Mouse (Mus musculus) layer of hippocampus, adult 18-20 months (tissue): Measurements from ENCODE around the gene Slc7a10. TPM values are rescaled to one million over a fixed set of nuclear protein-coding genes. Genes with fewer than 3 reads are reported as not detected.

ENCODE experiments used
- DNase-seq, 2 experiments: peaks; one replicate each; pipeline ENCODE4 v3.0.0; 2022; ENCODE audit warnings: low spot score in 2 of 2
- total RNA-seq, 2 experiments: library from RNA; stranded (reverse); gene quantifications; 2 replicates each; pipeline ENCODE4 v1.2.3; 2021

The Slc7a10 gene
- total RNA-seq, 2 experiments from 2014 or later = 39.2 to 44.8 TPM

DNA sequence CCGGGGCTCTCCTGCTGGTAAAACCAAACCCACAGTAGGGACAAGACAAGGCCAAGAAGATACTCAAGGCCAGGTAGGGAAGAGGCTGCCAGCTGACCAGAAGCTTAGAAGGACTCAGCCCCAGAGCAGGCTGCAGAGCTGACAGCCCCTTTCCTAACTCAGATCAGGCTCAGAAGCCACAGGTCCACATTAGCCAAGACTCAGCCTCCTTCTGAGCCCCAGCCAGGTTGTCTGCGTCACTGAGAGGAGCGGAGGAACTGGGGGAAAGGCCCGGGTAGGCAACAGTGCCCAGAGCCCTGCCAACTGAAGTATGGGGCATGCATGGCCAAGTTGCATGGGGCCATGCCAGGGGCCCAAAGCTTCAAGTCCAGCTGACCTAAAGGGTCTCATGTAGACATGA is 13.7 kb upstream of the Slc7a10 start:
- DNase-seq = no peak

DNA sequence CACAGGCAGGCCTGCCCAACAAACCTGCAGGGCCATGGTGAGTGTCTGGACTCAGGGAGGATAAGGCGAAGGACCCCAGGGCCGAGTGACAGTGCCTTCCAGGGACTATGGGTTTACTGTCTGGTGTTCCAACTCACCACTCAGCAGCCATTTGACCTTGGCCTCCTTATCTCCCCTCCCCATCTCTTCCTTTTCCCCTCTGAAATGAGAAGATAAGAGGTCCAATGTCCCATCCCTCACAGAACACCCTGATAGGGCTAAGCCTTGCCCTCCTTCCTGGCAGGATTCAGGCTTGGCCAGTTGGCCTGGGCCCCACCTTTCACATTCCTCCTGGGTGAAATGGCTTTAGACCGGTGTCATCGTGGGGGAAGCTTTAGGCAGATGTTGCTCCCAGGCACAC is 10.7 kb upstream of the Slc7a10 start:
- no peak for DNase-seq

DNA sequence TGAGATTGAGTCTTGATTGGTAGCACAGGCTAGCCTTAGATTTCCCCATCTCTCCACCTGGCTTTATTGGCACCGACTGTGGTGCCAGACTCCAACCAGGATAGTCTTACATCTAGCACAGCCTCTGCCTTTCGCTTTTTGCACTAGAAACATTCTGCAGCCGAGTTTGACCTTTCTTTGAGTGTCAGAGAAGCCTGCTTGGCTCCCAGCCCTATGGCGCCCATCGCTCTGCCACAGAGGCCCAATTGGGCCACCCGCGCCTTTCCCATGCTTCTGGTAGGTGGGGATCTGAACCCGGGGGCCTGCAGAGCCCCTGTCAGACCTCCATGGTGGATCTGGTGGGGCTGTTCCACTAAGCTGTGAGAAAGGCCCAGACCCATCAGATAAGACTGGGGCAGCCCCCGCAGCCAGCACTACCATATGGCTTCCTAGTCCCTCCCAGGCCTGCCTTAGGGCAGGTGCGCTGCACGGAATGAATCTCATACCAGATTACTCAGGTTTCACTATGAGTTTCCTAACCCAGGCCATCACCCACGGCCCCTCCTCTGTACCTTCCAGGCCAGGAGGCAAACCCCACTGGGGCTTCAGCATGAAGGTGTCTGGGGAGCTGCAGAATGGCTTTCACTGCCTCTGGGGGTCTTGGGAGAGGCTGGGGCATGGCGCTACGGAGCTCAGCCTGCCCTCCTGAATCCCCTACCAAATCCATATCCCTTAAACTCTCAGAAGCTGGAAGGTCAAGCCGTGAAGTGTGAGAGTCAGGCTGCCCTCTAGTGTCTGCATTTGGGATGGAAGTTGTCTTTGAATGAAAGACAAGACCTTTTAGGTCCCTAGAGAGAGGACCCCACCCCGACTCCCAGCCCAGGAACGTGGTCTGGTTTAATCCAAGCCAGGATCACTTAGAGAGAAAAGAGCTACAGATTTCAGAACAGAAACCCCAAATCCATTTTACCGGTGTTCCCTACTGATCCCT is 9.5 kb upstream of the Slc7a10 start:
- DNase-seq = peak in 1 of 2 experiments; percentile 44

DNA sequence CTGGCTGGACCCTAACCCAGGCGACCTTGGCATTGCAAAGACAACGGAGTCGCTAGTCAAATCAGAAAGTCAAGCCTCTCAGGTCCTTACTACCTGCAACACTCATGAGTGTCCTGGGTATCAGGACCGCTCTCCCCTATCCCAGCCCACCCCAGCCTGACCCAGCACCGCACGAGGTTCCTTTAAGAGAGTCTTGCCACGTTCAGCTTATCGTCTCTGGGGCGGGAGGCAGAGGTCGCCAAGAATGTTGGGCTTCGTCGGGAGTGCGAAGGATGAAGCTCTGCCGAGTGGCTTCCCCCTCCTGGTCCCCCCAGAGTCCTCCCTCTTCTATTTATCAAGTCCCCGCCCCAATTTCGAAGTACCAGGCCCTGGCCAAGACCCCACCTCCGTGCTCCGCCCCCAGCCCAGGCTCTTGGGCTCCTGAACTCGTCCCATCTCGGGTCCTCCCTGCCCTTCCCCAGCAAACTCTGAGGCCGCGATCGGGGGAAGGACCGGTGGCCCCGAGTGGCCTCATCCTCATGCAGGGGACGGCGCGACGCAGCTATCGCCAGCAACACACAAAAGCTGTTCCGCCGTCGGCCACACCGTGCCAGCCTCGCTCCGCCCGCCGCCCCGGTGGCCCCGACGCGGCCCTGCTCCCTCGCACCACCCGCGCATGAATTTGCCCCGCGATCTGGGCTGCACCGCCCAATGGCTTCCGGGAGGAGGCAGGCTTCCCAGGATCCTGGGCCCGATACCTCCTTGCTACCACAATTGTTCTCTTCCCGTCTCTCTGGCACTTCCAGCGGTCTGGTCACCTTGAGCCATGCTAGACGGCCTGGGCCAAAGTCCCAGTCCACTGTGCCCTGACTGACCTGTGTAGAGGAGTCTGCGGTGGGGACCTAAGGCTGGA is 1.1 kb upstream of the Slc7a10 start:
- DNase-seq = peak in 1 of 2 experiments; percentile 23

DNA sequence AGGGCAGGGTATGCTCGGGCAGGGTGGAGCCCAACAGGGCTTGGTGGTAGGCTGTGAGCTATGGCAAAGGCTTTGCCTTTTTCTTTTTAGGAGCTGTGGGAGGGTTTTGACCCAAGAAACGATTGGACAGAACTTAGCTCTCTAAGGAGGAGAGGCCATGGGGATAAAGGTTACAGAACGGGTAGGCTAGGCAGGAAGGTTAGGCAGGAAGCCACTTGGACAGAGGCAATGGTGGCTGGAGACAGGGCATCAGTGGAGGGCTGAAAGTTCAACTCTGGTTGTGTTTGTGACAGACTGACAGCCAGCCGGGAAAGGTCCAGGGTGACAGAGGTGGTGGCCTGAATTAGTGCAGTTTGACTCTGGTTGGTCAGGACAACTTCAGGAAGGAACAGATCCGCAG is 3.5 kb downstream of the Slc7a10 start:
- DNase-seq = no peak

DNA sequence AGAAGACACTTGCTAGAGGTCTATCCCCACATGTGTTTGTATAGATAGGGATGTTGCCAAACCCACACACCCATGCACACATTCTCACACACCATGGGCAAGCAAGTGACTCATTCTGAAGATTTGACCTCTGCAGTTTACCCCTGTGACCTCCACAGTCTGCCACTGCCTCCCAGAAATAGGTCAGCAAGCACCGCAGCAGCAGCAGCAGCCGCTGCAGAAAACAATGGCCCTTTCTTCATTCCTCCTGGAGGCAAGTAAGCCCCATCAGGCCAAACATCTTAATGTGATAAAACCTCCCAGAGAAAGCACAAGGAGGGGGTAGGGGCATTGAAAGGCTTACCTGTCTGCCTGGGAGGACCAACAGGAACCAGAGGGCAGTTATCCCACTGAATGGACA is 5.1 kb downstream of the Slc7a10 start:
- DNase-seq = no peak

DNA sequence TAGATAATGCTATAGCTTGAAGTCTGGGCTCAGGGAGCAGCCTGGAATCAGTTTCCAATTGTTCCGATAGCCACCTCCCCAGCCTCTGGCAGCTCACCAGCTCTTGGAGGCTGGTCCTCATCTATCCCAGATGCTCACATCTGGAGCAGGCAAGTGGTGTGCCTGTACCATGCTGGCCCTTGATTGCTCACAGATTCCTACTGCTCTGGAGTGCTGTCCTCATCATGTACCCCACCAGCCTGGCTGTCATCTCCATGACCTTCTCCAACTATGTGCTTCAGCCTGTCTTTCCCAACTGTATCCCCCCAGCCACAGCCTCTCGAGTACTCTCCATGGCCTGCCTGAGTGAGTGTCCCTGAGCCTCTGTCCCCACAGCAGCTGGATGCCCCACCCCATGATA is 10.8 kb downstream of the Slc7a10 start:
- no peak for DNase-seq

DNA sequence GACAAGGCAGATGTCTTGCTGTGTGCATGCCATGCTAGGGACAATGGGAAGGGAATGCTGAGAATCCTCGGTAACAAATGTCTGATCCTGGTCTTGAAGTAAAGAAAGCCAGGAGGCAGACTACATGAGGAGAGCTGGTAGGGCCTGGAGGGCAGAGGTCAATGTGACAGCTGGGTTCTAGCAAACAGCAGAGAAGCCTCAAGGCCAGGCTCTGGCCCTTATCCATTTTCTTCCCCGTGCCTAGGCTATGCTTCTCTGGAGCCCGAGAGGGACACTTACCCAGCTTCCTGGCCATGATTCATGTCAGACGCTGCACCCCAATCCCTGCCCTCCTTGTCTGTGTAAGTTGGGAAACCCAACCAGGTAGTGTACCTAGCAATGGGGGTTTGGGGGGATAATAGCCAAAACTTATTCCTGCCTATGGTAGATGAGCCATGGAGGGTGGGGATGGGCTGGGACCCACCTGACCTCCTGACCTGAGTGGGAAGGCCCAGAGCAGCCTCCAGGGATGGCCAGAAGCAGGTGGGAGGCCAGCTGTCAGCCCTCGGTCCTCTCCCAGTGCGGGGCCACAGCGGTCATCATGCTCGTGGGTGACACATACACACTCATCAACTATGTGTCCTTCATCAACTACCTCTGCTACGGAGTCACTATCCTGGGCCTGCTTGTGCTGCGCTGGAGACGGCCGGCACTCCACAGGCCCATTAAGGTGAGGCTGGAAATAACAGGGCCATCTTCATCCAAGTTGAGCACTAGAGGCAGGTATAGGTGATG is 13.0 kb downstream of the Slc7a10 start:
- no peak for DNase-seq

DNA sequence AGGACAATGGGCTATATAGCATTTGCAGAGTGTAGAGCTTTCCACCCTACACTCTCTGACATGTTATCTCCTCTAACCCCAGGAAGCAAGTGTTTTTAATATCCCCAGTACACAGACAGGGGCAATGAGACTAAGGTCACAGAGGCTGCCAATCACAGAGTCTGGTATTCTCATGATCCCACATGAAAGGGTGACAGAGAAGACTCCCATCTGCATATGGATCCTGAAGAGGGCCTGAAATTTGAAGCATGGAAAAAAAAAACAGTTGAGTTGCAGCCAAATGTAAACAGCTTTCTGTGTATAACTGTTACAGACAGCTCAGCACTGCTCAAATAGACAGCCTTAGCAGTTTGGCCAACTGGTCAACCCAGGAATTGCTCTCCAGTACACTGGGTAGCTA is 13.6 kb downstream of the Slc7a10 start:
- no peak for DNase-seq

DNA sequence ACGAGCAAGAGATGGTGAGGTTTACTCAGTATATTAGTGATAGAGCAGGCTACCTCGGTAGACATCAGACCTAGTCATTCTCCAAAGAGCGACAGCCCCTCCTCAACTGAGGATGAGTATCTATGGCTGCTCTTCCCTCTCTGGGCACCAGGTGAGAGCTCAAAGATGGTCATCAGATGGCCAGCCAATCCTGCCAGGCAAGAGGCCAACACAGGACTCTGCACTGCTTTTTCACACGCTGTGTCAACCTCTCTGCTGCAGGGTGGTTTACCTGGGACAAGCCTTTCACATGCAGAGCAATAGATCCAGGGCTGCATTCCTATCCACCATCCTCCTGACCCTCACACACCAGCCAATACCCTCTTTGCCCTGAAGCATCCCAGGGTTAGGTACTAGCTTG is 25.6 kb downstream of the Slc7a10 start:
- DNase-seq = no peak

DNA sequence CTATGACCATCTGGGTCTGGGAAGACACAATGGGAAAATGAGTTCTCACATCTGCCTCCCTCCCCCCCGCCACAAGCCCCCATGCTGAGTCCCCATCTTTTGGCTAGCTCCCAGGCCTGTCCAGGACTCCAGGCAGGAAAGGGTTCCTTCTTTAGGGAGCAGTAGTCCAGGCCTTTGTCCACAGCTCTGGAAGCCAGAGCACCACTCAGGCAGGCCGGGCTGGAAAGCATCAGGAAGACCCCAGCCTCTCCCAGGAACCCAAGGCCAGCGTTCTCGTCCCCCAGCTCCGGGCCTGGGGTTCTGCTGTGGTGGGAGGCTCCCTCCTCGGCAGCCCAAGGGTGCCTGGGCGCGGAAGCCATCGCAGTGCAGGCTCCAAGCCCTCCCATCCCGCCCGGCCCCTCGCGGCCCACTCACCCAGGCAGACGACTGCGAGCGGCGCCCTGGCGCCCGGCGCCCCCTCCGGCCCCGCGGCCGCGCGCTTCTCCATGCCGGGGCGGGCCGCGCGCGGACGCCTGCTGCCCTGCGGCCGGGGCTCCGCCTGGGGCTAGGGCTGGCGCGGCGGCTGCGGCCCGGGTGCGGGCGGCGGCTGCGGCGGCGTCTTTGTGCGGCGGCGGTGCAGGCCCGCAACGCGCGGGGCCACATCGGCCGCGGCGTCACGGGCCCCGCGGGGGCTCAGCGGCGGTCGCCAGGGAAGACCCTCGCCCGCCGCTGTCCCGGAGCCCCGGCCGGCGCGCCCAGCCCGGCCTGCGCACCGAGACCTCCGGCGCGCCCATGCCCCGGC is 28.4 kb downstream of the Slc7a10 start:
- no peak for DNase-seq

DNA sequence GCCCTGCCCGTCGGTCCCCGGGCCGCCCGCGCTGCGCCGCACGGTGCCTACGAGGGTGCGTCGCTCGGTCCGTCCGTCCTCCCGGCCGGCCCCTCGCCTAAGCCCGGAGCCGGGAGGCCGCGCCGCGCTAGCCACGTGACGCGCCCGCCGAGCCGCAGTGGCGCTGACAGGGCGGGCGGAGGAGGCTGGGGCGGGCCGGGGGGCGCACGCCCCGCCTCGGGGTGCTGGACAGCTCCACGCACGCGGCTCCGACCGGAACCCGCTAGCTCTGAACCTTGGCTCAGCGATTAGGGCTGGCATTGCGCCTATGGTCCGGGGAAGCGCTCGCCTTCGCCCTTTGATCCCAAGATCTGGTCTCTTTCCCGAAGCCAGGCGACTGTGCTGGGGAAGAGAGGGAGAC is 29.0 kb downstream of the Slc7a10 start, which contains the start of gene Lrp3:
Lrp3 (minus strand) TSS at position 274 of the 400 bp plus-strand sequence.
- peak; percentile 39 to 60 for DNase-seq

DNA sequence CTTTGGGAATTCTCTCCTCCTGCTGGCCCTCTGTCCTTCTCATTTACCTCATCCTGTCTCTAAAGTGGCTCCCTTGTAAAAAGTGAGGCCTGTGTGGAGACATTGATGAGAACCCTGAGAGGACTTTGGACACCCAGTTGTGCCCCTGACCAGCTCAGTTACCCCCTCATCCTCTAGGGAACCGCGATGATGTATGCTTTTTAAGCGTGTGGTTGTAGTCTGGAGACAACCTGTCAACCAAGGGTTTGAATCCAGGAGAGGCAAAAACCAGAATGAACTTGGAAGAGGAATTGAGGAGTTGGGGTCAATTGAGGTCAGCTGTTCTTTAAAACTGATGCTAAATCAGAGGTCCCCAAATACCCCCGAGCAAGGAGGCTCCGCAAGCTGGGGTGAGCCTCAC is 29.5 kb downstream of the Slc7a10 start:
- no peak for DNase-seq

DNA sequence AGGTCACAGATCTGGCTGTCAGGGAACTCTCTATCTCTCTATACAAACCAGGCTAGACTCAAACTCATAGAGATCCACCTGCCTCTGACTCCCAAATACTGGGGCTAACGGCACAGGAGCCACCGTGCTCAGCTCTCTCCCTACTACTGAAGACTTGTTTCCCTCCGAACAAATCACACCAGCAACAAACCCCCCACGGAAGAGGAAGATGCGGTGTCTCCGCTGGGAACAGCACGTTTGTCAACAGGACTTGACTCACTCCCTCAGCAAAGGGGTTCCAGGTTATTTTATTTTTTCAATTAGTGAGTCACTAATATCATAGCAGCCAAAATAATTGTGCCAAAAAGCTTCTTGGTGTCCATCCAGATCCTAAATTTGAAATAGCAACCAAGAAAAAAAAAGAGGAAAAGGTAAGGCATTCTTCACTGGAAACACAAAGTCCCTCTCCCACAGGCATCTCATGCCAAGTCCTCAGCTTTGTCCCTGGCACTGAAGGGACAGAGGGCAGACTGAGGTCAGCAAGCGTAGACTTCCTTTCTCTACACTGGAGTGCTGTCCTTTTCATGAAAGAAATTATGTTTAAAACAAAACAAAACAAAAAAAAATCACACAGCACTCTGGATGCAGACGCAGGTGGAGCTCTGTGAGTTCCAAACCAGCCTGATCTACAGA is 34.6 kb downstream of the Slc7a10 start:
- DNase-seq = no peak

DNA sequence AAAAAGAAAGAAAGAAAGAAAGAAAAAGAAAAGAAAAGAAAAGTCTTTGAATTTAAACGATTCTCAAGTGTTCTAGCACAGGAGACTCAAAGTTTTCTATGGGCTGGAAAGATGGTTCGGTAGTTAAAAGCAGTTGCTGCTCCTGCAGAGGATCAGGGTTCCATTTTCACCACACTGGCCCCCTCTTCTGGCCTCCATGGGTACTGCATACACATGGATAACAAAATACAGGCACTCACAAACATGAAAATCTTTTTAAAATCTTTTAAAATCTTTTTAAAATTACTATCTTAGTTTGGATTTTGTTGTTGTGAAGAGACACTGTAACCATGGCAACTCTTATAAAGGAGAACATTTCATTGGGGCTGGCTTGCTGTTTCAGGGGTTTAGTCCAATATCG is 44.1 kb downstream of the Slc7a10 start:
- DNase-seq = no peak

DNA sequence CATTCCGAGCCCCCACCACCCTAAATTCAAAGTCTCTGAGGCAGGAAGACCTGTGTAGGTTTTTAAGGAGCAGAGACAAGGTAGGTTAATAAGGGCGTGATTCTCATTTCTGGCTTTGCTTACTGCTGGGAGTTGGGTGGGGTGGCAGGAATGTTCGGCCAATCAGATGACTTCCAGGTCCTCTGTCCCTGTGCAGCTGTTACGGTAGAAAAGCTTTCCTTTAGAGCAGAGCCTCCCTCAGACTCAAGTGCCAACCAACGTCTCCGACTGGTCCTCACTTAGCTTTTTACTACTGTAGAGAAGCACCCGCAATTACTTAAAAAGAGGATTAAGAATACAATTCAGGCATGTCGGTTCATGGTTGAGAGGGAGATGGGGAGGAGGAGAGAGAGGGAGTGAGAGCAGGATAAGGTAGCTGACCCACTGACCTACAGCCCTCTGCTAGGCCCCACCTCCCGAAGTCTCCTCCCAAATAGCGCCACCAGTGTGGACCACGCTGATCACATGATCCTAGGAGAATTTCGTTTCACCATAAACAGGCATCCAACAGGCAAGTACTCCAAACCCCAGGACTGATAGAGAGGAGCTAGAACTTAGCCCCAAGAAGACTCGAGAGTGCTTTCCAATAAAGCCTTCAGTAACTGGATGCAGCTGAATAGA is 46.7 kb downstream of the Slc7a10 start:
- DNase-seq = no peak

DNA sequence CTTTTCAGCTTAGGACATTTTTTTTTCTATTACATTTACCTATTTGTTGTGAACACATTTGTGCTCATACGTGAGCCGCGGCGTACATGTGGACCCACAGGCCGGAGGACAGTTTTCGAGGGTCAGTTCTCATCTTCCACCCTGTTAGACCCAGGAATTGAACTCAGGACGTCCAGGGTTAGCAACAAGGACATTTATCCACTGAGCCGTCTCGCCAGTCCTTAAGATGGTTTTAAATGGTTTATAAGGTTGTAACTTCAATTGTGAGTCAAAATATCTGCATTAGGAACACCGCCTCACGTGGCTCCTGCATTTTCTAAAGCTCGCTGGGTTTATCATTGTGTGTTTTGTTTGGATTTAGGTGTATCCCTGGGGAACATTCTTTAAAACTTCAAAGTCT is 47.7 kb downstream of the Slc7a10 start:
- no peak for DNase-seq

DNA sequence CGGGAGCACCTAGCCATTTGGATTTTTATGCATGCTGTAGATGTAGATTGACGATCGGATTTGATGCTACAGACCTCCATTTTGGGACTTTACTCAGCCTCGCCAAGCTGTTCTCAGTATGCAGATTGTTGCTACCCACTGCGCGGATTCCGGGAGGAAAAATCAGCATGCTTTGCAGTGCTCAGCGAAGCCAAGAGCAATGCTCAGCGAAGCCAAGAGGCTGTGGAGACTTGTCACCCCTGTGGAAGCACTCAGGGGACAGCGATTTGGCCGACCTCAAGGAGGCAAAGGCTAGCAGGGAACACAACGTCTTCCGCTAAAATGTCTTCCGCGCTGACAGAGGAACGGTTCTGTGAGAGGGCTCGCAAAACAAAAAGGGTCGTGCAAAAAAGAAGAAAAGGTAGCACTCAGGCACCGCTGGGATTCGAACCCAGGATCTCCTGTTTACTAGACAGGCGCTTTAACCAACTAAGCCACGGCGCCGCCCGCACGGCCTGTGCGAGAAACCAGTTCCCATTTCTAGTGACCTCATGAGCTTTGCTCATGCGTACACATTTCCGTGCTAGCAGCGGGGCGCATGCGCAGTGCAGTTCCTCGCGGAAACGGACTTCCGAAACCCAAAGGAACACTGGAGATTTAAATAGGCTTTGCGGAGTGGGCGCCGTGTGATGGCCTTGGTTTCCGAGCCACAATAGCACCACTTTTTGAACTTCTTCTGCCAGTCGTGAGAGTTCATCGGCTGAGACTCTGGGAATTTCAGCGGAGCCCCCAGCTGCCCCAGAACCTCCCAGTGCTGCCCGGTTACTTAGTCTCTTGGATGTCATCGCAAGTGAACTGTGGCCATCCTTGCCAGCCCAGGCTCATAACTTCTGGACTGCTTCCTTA is 48.4 kb downstream of the Slc7a10 start:
- DNase-seq = peak; percentile 97 to 100
